Mouse (Mus musculus): ENCODE results near the gene Dennd2a. TPM values are rescaled to one million over a fixed set of nuclear protein-coding genes. Genes with fewer than 3 reads are reported as not detected.

The Dennd2a gene
- total RNA-seq, 2 experiments from 2014 or later = 25.9 to 27.0 TPM

GRCm38 (mm10) chr6:39526797-39527196, 30.9 kb downstream of the Dennd2a start:
- no peak for DNase-seq
- intact Hi-C loops (cut with DNase I) = no loop called here

- intact Hi-C loops (cut with DNase I) = no loop called here
- DNase-seq = peak; percentile 27
Measured at GRCm38 (mm10) chr6:39523161-39523560, 34.5 kb downstream of the Dennd2a start.

- intact Hi-C loops (cut with DNase I) = no loop called here
- DNase-seq = no peak
Measured at GRCm38 (mm10) chr6:39522425-39522824, 35.2 kb downstream of the Dennd2a start.

GRCm38 (mm10) chr6:39515739-39516131, 41.9 kb downstream of the Dennd2a start:
- intact Hi-C loops (cut with DNase I) = no loop called here
- DNase-seq = peak; percentile 40

- peak; percentile 57 for DNase-seq
- intact Hi-C loops (cut with DNase I) = no loop called here
Measured at GRCm38 (mm10) chr6:39515040-39515738, 42.5 kb downstream of the Dennd2a start.

- DNase-seq = no peak
- intact Hi-C loops (cut with DNase I) = loop anchor here (10.0 kb wide), 1 partner anchor 51 kb away; the partner anchor contains the start of gene Dennd2a
Measured at GRCm38 (mm10) chr6:39503476-39503875, 54.2 kb downstream of the Dennd2a start.

- DNase-seq = no peak
Measured at GRCm38 (mm10) chr6:39497165-39497564, 60.5 kb downstream of the Dennd2a start.

GRCm38 (mm10) chr6:39493129-39493714, 64.4 kb downstream of the Dennd2a start:
- intact Hi-C loops (cut with DNase I) = no loop called here
- peak; percentile 48 for DNase-seq

More at GRCm38 (mm10) chr6:39497165-39497564, 60.5 kb downstream of the Dennd2a start:
- intact Hi-C loops (cut with DNase I) = no loop called here

GRCm38 (mm10) chr6:39492161-39492560, 65.5 kb downstream of the Dennd2a start:
- intact Hi-C loops (cut with DNase I) = no loop called here

GRCm38 (mm10) chr6:39491203-39491602, 66.5 kb downstream of the Dennd2a start:
- peak; percentile 23 for DNase-seq
- intact Hi-C loops (cut with DNase I) = no loop called here

More at GRCm38 (mm10) chr6:39492161-39492560, 65.5 kb downstream of the Dennd2a start:
- DNase-seq = no peak

- DNase-seq = no peak
- intact Hi-C loops (cut with DNase I) = no loop called here
Measured at GRCm38 (mm10) chr6:39488292-39488691, 69.4 kb downstream of the Dennd2a start.

GRCm38 (mm10) chr6:39483656-39484055, 74.0 kb downstream of the Dennd2a start:
- DNase-seq = no peak
- intact Hi-C loops (cut with DNase I) = no loop called here

- peak; percentile 90 for DNase-seq
- intact Hi-C loops (cut with DNase I) = no loop called here
Measured at GRCm38 (mm10) chr6:39478509-39479150, 79.0 kb downstream of the Dennd2a start.

GRCm38 (mm10) chr6:39476617-39477016, 81.0 kb downstream of the Dennd2a start:
- intact Hi-C loops (cut with DNase I) = no loop called here
- DNase-seq = no peak

- DNase-seq = peak; percentile 25
- intact Hi-C loops (cut with DNase I) = no loop called here
Measured at GRCm38 (mm10) chr6:39474424-39474823, 83.2 kb downstream of the Dennd2a start.

- intact Hi-C loops (cut with DNase I) = no loop called here
- DNase-seq = no peak
Measured at GRCm38 (mm10) chr6:39472837-39473236, 84.8 kb downstream of the Dennd2a start.

- intact Hi-C loops (cut with DNase I) = no loop called here
- no peak for DNase-seq
Measured at GRCm38 (mm10) chr6:39472271-39472670, 85.4 kb downstream of the Dennd2a start.

GRCm38 (mm10) chr6:39470076-39470475, 87.6 kb downstream of the Dennd2a start:
- intact Hi-C loops (cut with DNase I) = no loop called here
- no peak for DNase-seq

GRCm38 (mm10) chr6:39469427-39469826, 88.2 kb downstream of the Dennd2a start:
- DNase-seq = no peak
- intact Hi-C loops (cut with DNase I) = no loop called here

GRCm38 (mm10) chr6:39462621-39463538, 94.8 kb downstream of the Dennd2a start:
- intact Hi-C loops (cut with DNase I) = loop anchor here (2.0 kb wide), 1 partner anchor 100 kb away; no protein-coding TSS in a partner anchor
- DNase-seq = peak; percentile 86

- DNase-seq = peak; percentile 46
- intact Hi-C loops (cut with DNase I) = no loop called here
Measured at GRCm38 (mm10) chr6:39460040-39460439, 97.6 kb downstream of the Dennd2a start.
